Mouse (Mus musculus): ENCODE data around the gene Cmc4. TPM values are rescaled to one million over a fixed set of nuclear protein-coding genes. Genes with fewer than 3 reads are reported as not detected.

Cmc4 gene
- polyA plus RNA-seq, 1 experiment from 2014 or later: 11.2 TPM

- Histone ChIP-seq H3K27ac (ENCODE audit: low read length) (no peak overlapping the region), H3K4me3 (ENCODE audit: low read depth, low read length) (no peak overlapping the region), H3K9me3 (replicated peaks; ENCODE audit: control insufficient read depth, low read length) (no peaks in the 10 kb centered on the region), H3K9ac (ENCODE audit: low read depth, low read length) (no peak overlapping the region), H3K36me3 (ENCODE audit: control insufficient read depth, insufficient read depth) (no peaks in the 10 kb centered on the region), H3K4me2 (ENCODE audit: low read depth, low read length) (no peak overlapping the region), H3K4me1 (ENCODE audit: control insufficient read depth, low read depth, low read length) (no peaks in the 10 kb centered on the region), H3K27me3 (ENCODE audit: control insufficient read depth, insufficient read depth, low read depth, low read length) (no peaks in the 10 kb centered on the region)
- ATAC-seq (ENCODE audit: low read depth): no peak
Observed at GRCm38 (mm10) chrX:75376815-75377214, 39.6 kb downstream of the Cmc4 start.

- Histone ChIP-seq H3K4me1 (ENCODE audit: control insufficient read depth, low read depth, low read length) (no peaks in the 10 kb centered on the region), H3K9me3 (replicated peaks; ENCODE audit: control insufficient read depth, low read length) (no peaks in the 10 kb centered on the region), H3K4me3 (ENCODE audit: low read depth, low read length) (no peak overlapping the region), H3K4me2 (ENCODE audit: low read depth, low read length) (no peak overlapping the region), H3K36me3 (ENCODE audit: control insufficient read depth, insufficient read depth) (no peaks in the 10 kb centered on the region), H3K9ac (ENCODE audit: low read depth, low read length) (no peak overlapping the region), H3K27ac (ENCODE audit: low read length) (no peak overlapping the region), H3K27me3 (ENCODE audit: control insufficient read depth, insufficient read depth, low read depth, low read length) (no peaks in the 10 kb centered on the region)
- ATAC-seq (ENCODE audit: low read depth): no peak; the same call in 1 of the 2 replicates
- 43% methylated on average over 2 of the region's 2 CpGs for WGBS (ENCODE audit: insufficient replicate concordance)
Observed at GRCm38 (mm10) chrX:75372666-75373425, 43.5 kb downstream of the Cmc4 start.

GRCm38 (mm10) chrX:75370197-75370596 is 46.2 kb downstream of the Cmc4 start:
- no peak for ATAC-seq (ENCODE audit: low read depth)

More at GRCm38 (mm10) chrX:75370197-75370596, 46.2 kb downstream of the Cmc4 start:
- Histone ChIP-seq H3K4me1 (ENCODE audit: control insufficient read depth, low read depth, low read length) (no peaks in the 10 kb centered on the region), H3K4me2 (ENCODE audit: low read depth, low read length) (no peak overlapping the region), H3K27me3 (ENCODE audit: control insufficient read depth, insufficient read depth, low read depth, low read length) (no peaks in the 10 kb centered on the region), H3K4me3 (ENCODE audit: low read depth, low read length) (no peak overlapping the region), H3K9me3 (replicated peaks; ENCODE audit: control insufficient read depth, low read length) (no peaks in the 10 kb centered on the region), H3K36me3 (ENCODE audit: control insufficient read depth, insufficient read depth) (no peaks in the 10 kb centered on the region), H3K9ac (ENCODE audit: low read depth, low read length) (no peak overlapping the region), H3K27ac (ENCODE audit: low read length) (no peak overlapping the region)

Other genes starting within 250 kb of the Cmc4 start
- 20.6 and 22.9 TPM in 2 replicates for gene Fundc2, start 34.2 kb downstream of the Cmc4 start, polyA plus RNA-seq (2015; fragmentation: Nextera tagmentation; extraction: Ambion mirVana)
- 2.4 and 2.9 TPM in 2 replicates for gene F8, start 34.0 kb downstream of the Cmc4 start, polyA plus RNA-seq (2015; fragmentation: Nextera tagmentation; extraction: Ambion mirVana)
- 5.3 and 6.3 TPM in 2 replicates for gene Mtcp1, start within 50 bp of the Cmc4 start, polyA plus RNA-seq (2015; fragmentation: Nextera tagmentation; extraction: Ambion mirVana)
- 29.3 and 34.1 TPM in 2 replicates for gene Brcc3, start within 50 bp of the Cmc4 start, polyA plus RNA-seq (2015; fragmentation: Nextera tagmentation; extraction: Ambion mirVana)
- gene Vbp1, start 97.7 kb upstream of the Cmc4 start, polyA plus RNA-seq (2015; fragmentation: Nextera tagmentation; extraction: Ambion mirVana): 85.5 and 114 TPM in 2 replicates
- gene Rab39b, start 161.6 kb upstream of the Cmc4 start, polyA plus RNA-seq (2015; fragmentation: Nextera tagmentation; extraction: Ambion mirVana): 0.05 TPM in 1 of 2 replicates, not detected in the other